Mouse (Mus musculus): ENCODE measurements around the gene Pxmp4. TPM values are rescaled to one million over a fixed set of nuclear protein-coding genes. Genes with fewer than 3 reads are reported as not detected.

The Pxmp4 gene
- 40.8 and 41.3 TPM in 2 replicates for polyA plus RNA-seq (2012; rRNA removed)

- peaks cover 8% of the 10 kb centered on the region for H3K4me1 ChIP-seq (ENCODE audit: control insufficient read depth, insufficient read depth, low read length)
- peak; percentile 100 for DNase-seq
- H3K4me3 ChIP-seq (replicated peaks; ENCODE audit: extremely low read depth, low read depth, low read length), result peak within 1 kb of the TSS; percentile 95
- under 1% methylated on average over 13 of the region's 13 CpGs for WGBS
- TF ChIP-seq POLR2A (IDR thresholded peaks at IDR 0.05; ENCODE audit: borderline replicate concordance, extremely low read depth, low read depth, low read length), result peak; percentile 90; the same call in 1 of the 2 replicates
- no peak for TF ChIP-seq CTCF (IDR thresholded peaks at IDR 0.05; ENCODE audit: insufficient read depth, low read length)
These were observed at the start of gene Pxmp4 for GRCm38 (mm10) chr2:154603638-154604153. Gene Pxmp4, minus strand, starts transcription at chr2:154603708.

GRCm38 (mm10) chr2:154651363-154651762, 47.9 kb upstream of the Pxmp4 start, which contains the start of gene Chmp4b:
Gene Chmp4b, plus strand, starts transcription at chr2:154651705.
- WGBS, result 51% methylated on average over 8 of the region's 8 CpGs
- DNase-seq, result peak; percentile 41
- peaks cover 3% of the 10 kb centered on the region; the same call in 1 of the 2 replicates for H3K4me1 ChIP-seq (ENCODE audit: control insufficient read depth, insufficient read depth, low read length)
- no peak for TF ChIP-seq CTCF (IDR thresholded peaks at IDR 0.05; ENCODE audit: insufficient read depth, low read length)
- TF ChIP-seq POLR2A (IDR thresholded peaks at IDR 0.05; ENCODE audit: borderline replicate concordance, extremely low read depth, low read depth, low read length), result no peak
- H3K4me3 ChIP-seq (replicated peaks; ENCODE audit: extremely low read depth, low read depth, low read length), result no peak within 1 kb of the TSS

GRCm38 (mm10) chr2:154650404-154650803, 46.9 kb upstream of the Pxmp4 start:
- TF ChIP-seq POLR2A (IDR thresholded peaks at IDR 0.05; ENCODE audit: borderline replicate concordance, extremely low read depth, low read depth, low read length) (no peak), CTCF (IDR thresholded peaks at IDR 0.05; ENCODE audit: insufficient read depth, low read length) (no peak)
- DNase-seq, result no peak
- H3K4me3 ChIP-seq (replicated peaks; ENCODE audit: extremely low read depth, low read depth, low read length), result no peak overlapping the region
- WGBS, result 73% methylated on average over 3 of the region's 3 CpGs
- H3K4me1 ChIP-seq (ENCODE audit: control insufficient read depth, insufficient read depth, low read length), result no peaks in the 10 kb centered on the region

- DNase-seq, result no peak
- 34% methylated on average over 3 of the region's 3 CpGs for WGBS
- H3K4me3 ChIP-seq (replicated peaks; ENCODE audit: extremely low read depth, low read depth, low read length), result no peak overlapping the region
- H3K4me1 ChIP-seq (ENCODE audit: control insufficient read depth, insufficient read depth, low read length), result no peaks in the 10 kb centered on the region
- TF ChIP-seq POLR2A (IDR thresholded peaks at IDR 0.05; ENCODE audit: borderline replicate concordance, extremely low read depth, low read depth, low read length) (no peak), CTCF (IDR thresholded peaks at IDR 0.05; ENCODE audit: insufficient read depth, low read length) (peak; percentile 69)
These were observed 44.6 kb upstream of the Pxmp4 start for GRCm38 (mm10) chr2:154648086-154648485.

- TF ChIP-seq POLR2A (IDR thresholded peaks at IDR 0.05; ENCODE audit: borderline replicate concordance, extremely low read depth, low read depth, low read length), result no peak
- TF ChIP-seq CTCF (IDR thresholded peaks at IDR 0.05; ENCODE audit: insufficient read depth, low read length), result peak; percentile 29; the same call in 1 of the 2 replicates
- no peaks in the 10 kb centered on the region for H3K4me1 ChIP-seq (ENCODE audit: control insufficient read depth, insufficient read depth, low read length)
- WGBS, result 78% methylated on average over 5 of the region's 5 CpGs
- DNase-seq, result no peak
- H3K4me3 ChIP-seq (replicated peaks; ENCODE audit: extremely low read depth, low read depth, low read length), result no peak overlapping the region
These were observed 43.1 kb upstream of the Pxmp4 start for GRCm38 (mm10) chr2:154646634-154647033.

GRCm38 (mm10) chr2:154642712-154643385, 39.3 kb upstream of the Pxmp4 start:
- TF ChIP-seq POLR2A (IDR thresholded peaks at IDR 0.05; ENCODE audit: borderline replicate concordance, extremely low read depth, low read depth, low read length) (no peak), CTCF (IDR thresholded peaks at IDR 0.05; ENCODE audit: insufficient read depth, low read length) (no peak)
- Histone ChIP-seq H3K4me3 (replicated peaks; ENCODE audit: extremely low read depth, low read depth, low read length) (no peak overlapping the region), H3K4me1 (ENCODE audit: control insufficient read depth, insufficient read depth, low read length) (no peaks in the 10 kb centered on the region)
- 78% methylated on average over 6 of the region's 6 CpGs for WGBS
- DNase-seq, result no peak

- TF ChIP-seq CTCF (IDR thresholded peaks at IDR 0.05; ENCODE audit: insufficient read depth, low read length), result no peak
- no peak for TF ChIP-seq POLR2A (IDR thresholded peaks at IDR 0.05; ENCODE audit: borderline replicate concordance, extremely low read depth, low read depth, low read length)
- no peak overlapping the region for H3K4me3 ChIP-seq (replicated peaks; ENCODE audit: extremely low read depth, low read depth, low read length)
- WGBS, result 66% methylated on average over 9 of the region's 9 CpGs
- DNase-seq, result no peak
- H3K4me1 ChIP-seq (ENCODE audit: control insufficient read depth, insufficient read depth, low read length), result no peaks in the 10 kb centered on the region
These were observed 38.5 kb upstream of the Pxmp4 start for GRCm38 (mm10) chr2:154642005-154642459.

GRCm38 (mm10) chr2:154641176-154641575, 37.7 kb upstream of the Pxmp4 start:
- TF ChIP-seq POLR2A (IDR thresholded peaks at IDR 0.05; ENCODE audit: borderline replicate concordance, extremely low read depth, low read depth, low read length) (no peak), CTCF (IDR thresholded peaks at IDR 0.05; ENCODE audit: insufficient read depth, low read length) (no peak)
- Histone ChIP-seq H3K4me3 (replicated peaks; ENCODE audit: extremely low read depth, low read depth, low read length) (no peak overlapping the region), H3K4me1 (ENCODE audit: control insufficient read depth, insufficient read depth, low read length) (no peaks in the 10 kb centered on the region)
- WGBS, result 71% methylated on average over 8 of the region's 8 CpGs
- DNase-seq, result peak; percentile 46

GRCm38 (mm10) chr2:154639115-154639514, 35.6 kb upstream of the Pxmp4 start:
- Histone ChIP-seq H3K4me1 (ENCODE audit: control insufficient read depth, insufficient read depth, low read length) (no peaks in the 10 kb centered on the region), H3K4me3 (replicated peaks; ENCODE audit: extremely low read depth, low read depth, low read length) (no peak overlapping the region)
- no peak for DNase-seq
- 85% methylated on average over 4 of the region's 4 CpGs for WGBS
- no peak for TF ChIP-seq POLR2A (IDR thresholded peaks at IDR 0.05; ENCODE audit: borderline replicate concordance, extremely low read depth, low read depth, low read length)

GRCm38 (mm10) chr2:154638521-154638920, 35.0 kb upstream of the Pxmp4 start:
- 0 out of 2 replicates have a peak, but pooled peaks have one; percentile 4 for TF ChIP-seq CTCF (IDR thresholded peaks at IDR 0.05; ENCODE audit: insufficient read depth, low read length)
- TF ChIP-seq POLR2A (IDR thresholded peaks at IDR 0.05; ENCODE audit: borderline replicate concordance, extremely low read depth, low read depth, low read length), result no peak
- no peak overlapping the region for H3K4me3 ChIP-seq (replicated peaks; ENCODE audit: extremely low read depth, low read depth, low read length)
- WGBS, result 93% methylated on average over 3 of the region's 3 CpGs
- no peak for DNase-seq
- no peaks in the 10 kb centered on the region for H3K4me1 ChIP-seq (ENCODE audit: control insufficient read depth, insufficient read depth, low read length)

Measured in lung, adult 2 months (tissue).